Mouse (Mus musculus) lung, postnatal 0 days (tissue): ENCODE results near the gene Gnaq.

Experiments
- CTCF ChIP-seq: IDR thresholded peaks from 2 replicates; pipeline ENCODE4 v1.5.1; 2016; ENCODE audit warnings: antibody characterized with exemption, mild to moderate bottlenecking
- EP300 ChIP-seq: IDR thresholded peaks from 2 replicates; pipeline ENCODE4 v1.6.1; 2016; ENCODE audit warnings: antibody characterized with exemption, mild to moderate bottlenecking, control low read depth

DNA sequence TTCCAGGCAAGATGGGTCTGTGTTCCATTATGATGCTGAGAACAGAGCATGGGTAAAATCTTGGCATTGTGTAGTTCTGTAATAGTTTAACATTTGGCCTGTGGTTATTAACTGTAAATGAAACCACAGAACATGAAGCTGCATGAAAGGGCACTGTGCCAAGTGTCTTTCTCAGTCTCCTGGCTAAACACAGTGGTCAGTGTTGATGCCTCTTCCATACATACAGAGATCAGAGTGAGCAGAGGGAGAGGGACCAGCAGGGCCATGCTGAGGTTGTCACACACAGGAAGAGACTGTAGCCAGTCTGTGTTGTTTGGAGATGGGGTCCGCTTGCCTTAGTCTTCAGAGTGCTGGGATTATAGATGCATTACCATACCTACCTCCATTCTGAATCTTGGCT lies 138.4 kb downstream of the Gnaq start:
- TF ChIP-seq CTCF, result no peak
- TF ChIP-seq EP300, result no peak
